Mouse (Mus musculus) embryonic stem cell, embryonic (primary cell): ENCODE measurements at regions not wholly inside any gene's neighbourhood (a gene's known extent, or its start where the extent isn't known, plus 50 kb on each side); places are given as distances from the start of the nearest gene placed in this dataset.

Experiments used
- CTCF ChIA-PET, 4 experiments: fragments of 300-600 bp in 2 of 4; fragments of 350-600 bp in 2 of 4; sonication (Branson Sonifier 250); formaldehyde crosslinking; loops; one replicate each; lab custom pipeline; 2022; ENCODE audit warnings: inconsistent platforms in 2 of 4; lab: Charles Lee
- POLR2A ChIA-PET, 4 experiments: fragments of 300-600 bp in 2 of 4; fragments of 350-600 bp in 2 of 4; sonication (Branson Sonifier 250); formaldehyde crosslinking; loops; one replicate each; lab custom pipeline; 2022; ENCODE audit warnings: antibody characterized with exemption in 4 of 4, inconsistent platforms in 1 of 4; lab: Charles Lee

DNA sequence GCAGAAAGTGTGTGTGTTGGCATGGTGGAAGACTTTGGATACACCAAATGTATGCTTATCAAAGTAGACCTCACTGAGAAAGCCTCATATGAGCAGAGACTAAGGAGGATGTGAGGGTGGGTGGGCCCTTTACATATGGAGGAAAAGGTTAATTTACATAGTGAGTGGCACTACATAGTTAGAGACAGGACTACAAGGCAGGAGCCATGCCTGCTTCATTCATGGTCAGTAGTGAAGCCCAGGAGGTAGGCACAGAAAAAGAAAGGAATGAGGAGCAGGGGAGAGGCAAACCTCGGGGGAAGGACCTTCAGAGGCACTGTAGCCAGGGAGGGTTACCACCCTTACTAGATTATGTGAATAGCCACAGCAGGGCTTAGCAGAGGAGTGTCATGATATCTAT lies 80.1 kb upstream of the Cpeb2 start:
- ChIA-PET CTCF (no interaction called here), POLR2A (no interaction called here)

DNA sequence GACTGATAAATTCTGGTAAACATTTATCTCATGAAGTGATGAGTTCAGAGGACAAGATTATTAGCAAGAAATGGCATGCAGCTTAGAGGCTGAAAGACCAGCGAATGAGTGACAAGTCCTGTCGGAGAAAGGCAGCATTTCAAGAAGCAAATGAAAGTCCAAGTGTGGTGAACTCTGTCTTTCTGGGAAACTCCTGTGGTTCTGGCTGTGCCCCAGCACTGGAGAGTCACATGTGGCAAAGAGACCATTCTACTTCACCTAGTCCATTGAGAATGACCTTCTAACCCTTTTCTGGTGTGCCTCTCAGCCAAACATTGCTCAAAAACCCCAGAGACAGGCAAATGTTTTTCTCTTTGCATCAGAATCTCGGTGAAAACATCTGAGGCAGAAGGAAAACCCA lies 76.2 kb upstream of the Cpeb2 start:
- ChIA-PET POLR2A (no interaction called here), CTCF (no interaction called here)

DNA sequence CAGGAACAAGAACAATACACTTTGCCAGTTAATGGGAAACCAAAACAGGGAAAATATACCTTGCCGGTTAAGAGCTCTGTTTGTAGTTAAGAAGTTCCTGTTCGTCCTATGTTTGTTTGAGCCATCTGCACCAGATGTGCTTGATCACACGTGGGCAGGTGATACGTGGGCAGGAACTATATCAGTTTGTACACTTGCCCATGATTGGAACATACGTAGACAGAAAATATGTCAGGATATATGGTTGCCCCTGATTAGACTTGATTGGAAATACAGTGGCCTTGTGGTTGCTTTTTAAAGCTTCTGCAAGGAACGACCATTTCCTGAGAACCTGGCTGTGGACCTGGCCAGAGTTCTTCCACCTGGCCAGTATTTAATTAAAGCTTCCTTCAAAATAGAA lies 72.8 kb upstream of the Cpeb2 start:
- POLR2A ChIA-PET = interaction anchor here in 1 of 4 experiments (0.7 kb wide), 1 partner anchor 1010 kb away, joined by 3 read pairs; no protein-coding TSS in a partner anchor

DNA sequence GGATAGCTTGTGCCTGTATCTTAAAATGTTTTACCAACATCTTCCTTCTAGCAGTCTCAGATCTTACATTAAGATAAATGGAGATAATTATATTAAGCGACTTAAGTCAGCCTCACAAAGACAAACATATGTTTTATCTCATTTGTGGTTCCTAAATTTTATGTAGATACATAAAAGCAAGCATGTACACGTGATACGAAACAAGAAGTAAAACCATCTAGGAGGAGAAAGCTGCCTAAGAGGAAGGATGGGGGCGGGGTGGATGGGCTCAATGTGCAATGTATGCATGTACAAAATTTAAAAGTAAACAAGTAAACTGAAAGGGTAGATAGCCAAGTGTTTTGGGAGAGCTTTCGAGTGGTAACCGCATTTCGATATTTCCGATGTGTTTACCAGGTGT lies 51.5 kb upstream of the Cpeb2 start:
- POLR2A ChIA-PET = no interaction called here
- CTCF ChIA-PET = no interaction called here

More for the DNA sequence above, 72.8 kb upstream of the Cpeb2 start:
- CTCF ChIA-PET = no interaction called here
